Mouse (Mus musculus) heart, postnatal 4 days (tissue): ENCODE results near the gene Tmem223. TPM values are rescaled to one million over a fixed set of nuclear protein-coding genes. Genes with fewer than 3 reads are reported as not detected.
A peak's percentile ranks its signal among the peaks of the same experiment; 100 is the strongest.
"Not testable (repeated sequence)": the region's sequence is repeated elsewhere in the genome, so short reads cannot be mapped to it uniquely, and the experiment has no call there.

ENCODE experiments used
- DNase-seq: peaks from one replicate; pipeline ENCODE4 v3.0.0; 2021
- total RNA-seq, 2 experiments: library from RNA; stranded (reverse); gene quantifications; 2 replicates each; pipeline ENCODE4 v1.2.3; 2021

The Tmem223 gene
- 100 to 1,000 TPM; 121 to 133 TPM for total RNA-seq

- DNase-seq, result peak; percentile 88
Observed at GRCm38 (mm10) chr19:8770567-8771270, at the start of gene Tmem223. TSS of gene Tmem223 (plus strand) at chr19:8770996.

- no peak for DNase-seq
Observed at GRCm38 (mm10) chr19:8721378-8721777, 49.4 kb upstream of the Tmem223 start.

GRCm38 (mm10) chr19:8722021-8722420, 48.8 kb upstream of the Tmem223 start:
- no peak for DNase-seq

- no peak for DNase-seq
Observed at GRCm38 (mm10) chr19:8722559-8722906, 48.3 kb upstream of the Tmem223 start.

GRCm38 (mm10) chr19:8722907-8723573, 47.8 kb upstream of the Tmem223 start, which contains the start of gene Slc3a2:
TSS of gene Slc3a2 (minus strand) at chr19:8723369.
- peak; percentile 96 for DNase-seq

- peak; percentile 19 for DNase-seq
Observed at GRCm38 (mm10) chr19:8723574-8724346, 47.0 kb upstream of the Tmem223 start.

GRCm38 (mm10) chr19:8724392-8724791, 46.4 kb upstream of the Tmem223 start:
- no peak for DNase-seq

- no peak for DNase-seq
Observed at GRCm38 (mm10) chr19:8725081-8725613, 45.6 kb upstream of the Tmem223 start.

GRCm38 (mm10) chr19:8726609-8727390, 44.0 kb upstream of the Tmem223 start:
- no peak for DNase-seq

- no peak for DNase-seq
Observed at GRCm38 (mm10) chr19:8727495-8728114, 43.2 kb upstream of the Tmem223 start.

- not testable (repeated sequence) for DNase-seq
Observed at GRCm38 (mm10) chr19:8728335-8729099, 42.3 kb upstream of the Tmem223 start.

GRCm38 (mm10) chr19:8734334-8734733, 36.5 kb upstream of the Tmem223 start:
- no peak for DNase-seq

GRCm38 (mm10) chr19:8735389-8736159, 35.2 kb upstream of the Tmem223 start, which contains the start of gene Wdr74:
TSS of gene Wdr74 (plus strand) at chr19:8735827.
- peak; percentile 94 for DNase-seq

- DNase-seq, result no peak
Observed at GRCm38 (mm10) chr19:8736160-8736467, 34.7 kb upstream of the Tmem223 start.

- no peak for DNase-seq
Observed at GRCm38 (mm10) chr19:8738911-8739310, 31.9 kb upstream of the Tmem223 start.

GRCm38 (mm10) chr19:8739646-8740045, 31.1 kb upstream of the Tmem223 start:
- DNase-seq, result no peak

- peak; percentile 22 for DNase-seq
Observed at GRCm38 (mm10) chr19:8740603-8741002, 30.2 kb upstream of the Tmem223 start, which contains the start of gene 1700092M07Rik. TSS of gene 1700092M07Rik (plus strand) at chr19:8740718.

- peak; percentile 95 for DNase-seq
Observed at GRCm38 (mm10) chr19:8741243-8741869, 29.4 kb upstream of the Tmem223 start, which contains the start of gene Stx5a. TSS of gene Stx5a (plus strand) at chr19:8741413.

- no peak for DNase-seq
Observed at GRCm38 (mm10) chr19:8742176-8742575, 28.6 kb upstream of the Tmem223 start.
